Mouse (Mus musculus) layer of hippocampus, adult 8-10 months (tissue): ENCODE results near the gene Xylt1. TPM values are rescaled to one million over a fixed set of nuclear protein-coding genes. Genes with fewer than 3 reads are reported as not detected.

Experiments used
- DNase-seq, 2 experiments: peaks; one replicate each; pipeline ENCODE4 v3.0.0; 2022; ENCODE audit warnings: low spot score in 2 of 2
- total RNA-seq, 4 experiments: library from RNA; stranded (reverse); gene quantifications; 2 replicates each; pipeline ENCODE4 v1.2.4; 2022

Gene Xylt1
- total RNA-seq, 4 experiments from 2014 or later, result 49.8 to 57.2 (median 54.3) TPM

DNA sequence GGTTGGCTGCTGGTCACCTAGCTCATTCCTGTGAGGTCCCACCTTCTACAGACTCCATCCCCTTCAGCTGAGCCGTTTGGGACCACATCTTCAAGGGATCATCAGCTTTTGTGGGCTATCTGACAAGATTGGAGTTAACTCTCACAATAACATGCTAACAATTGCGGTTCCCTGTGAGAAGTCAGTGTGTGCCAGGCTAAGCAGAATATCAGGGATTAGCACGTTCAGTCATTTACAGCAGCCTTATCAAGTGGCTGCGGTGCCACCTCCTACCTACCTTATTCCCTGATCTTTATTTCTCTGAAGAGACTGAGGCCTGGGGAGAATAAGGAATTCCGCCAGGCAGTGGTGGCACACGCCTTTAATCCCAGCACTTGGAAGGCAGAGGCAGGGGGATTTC lies 13.6 kb downstream of the Xylt1 start:
- no peak for DNase-seq

DNA sequence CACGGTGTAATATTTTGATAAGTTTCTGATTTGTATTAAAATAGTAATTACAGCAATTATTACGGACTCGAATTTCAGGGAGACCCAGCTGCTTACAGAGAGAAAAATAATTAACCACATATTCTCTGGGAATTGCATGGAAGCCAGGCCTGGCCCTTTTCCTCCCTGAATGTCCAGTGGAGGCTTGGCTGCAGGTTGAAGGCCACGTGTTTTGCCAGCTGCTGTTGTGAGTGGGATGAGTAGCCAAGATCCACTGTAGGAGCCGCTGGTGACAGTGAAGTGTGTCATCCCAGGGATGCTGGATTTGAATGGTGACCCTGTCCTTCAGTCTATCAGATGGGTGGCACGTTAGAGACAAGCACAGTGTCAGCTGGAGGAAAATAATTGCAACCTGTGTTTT lies 14.7 kb downstream of the Xylt1 start:
- no peak for DNase-seq

DNA sequence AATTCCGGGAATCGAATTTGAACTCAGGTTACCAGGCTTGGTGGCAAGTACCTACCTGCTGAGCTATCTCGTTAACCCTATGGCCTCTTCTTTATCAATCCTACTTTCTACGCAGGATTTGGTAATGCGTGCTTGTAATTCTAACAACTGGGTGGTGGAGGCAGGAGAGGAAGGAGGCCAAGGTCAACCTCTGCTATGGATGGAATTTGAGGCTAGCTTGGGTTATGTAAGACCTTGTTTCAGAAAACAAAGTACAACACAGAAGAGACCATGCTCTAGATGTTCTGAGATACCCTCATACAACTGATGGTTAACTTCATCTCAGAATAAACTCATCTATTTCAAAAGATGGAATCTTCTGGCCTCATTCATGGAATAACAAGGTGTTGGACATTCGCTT lies 17.1 kb downstream of the Xylt1 start:
- no peak for DNase-seq

DNA sequence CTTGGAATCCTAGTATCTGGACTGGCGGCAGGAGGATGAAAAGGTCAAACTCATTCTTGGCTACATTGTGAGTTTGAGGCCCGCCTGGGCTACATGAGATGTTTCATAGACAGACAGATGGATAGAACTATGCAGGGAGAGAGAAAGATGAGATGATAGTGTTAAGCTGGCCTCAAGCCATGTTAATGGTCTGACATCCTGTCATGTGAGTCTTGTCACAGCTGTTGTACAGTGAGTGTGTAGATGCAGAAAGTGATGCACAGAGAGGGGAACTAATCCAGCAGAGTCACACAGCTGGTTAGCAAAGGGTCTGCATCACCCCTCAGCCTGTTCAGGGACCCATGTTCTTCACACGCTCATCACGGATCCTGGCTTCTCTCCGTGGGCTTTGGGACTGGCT lies 19.2 kb downstream of the Xylt1 start:
- no peak for DNase-seq

DNA sequence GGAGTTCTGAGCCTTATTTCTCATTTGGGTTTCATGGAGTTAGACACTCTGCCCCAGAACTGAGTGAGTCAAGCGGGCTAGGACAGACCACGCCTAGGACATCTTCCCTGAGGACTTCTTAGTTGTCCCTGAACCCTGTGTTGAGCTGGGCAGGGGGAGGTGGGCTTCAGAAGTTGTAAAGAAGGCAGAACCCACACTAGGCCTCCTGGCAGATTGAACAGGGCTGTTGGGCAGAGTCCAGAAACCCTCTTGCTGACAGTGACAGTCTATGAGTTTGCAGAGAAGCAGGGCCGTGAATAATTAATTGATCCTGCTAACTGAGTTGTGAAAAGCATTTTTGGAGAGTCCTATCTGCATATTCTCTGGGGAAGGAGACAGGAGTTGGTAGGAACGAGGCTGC lies 20.8 kb downstream of the Xylt1 start:
- no peak for DNase-seq

DNA sequence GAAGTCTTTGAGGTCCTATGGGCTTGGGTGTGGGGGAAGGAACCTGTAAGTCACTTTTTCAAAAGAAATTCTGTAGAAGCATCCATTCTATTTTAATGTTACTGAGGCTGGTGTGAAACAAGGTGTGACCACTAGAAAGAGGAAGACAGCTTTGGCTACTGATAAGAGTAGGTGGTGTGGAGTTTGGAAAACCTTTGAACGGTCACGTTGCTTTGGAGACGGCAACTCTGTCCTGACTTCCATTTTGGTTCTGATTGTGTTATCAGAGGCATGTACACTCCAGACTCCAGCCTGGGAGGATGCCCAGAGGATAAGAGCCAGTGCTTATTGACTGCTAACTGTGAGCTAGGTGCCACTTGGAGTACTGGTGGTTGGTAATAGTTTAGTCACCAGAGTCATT lies 25.6 kb downstream of the Xylt1 start:
- no peak for DNase-seq

DNA sequence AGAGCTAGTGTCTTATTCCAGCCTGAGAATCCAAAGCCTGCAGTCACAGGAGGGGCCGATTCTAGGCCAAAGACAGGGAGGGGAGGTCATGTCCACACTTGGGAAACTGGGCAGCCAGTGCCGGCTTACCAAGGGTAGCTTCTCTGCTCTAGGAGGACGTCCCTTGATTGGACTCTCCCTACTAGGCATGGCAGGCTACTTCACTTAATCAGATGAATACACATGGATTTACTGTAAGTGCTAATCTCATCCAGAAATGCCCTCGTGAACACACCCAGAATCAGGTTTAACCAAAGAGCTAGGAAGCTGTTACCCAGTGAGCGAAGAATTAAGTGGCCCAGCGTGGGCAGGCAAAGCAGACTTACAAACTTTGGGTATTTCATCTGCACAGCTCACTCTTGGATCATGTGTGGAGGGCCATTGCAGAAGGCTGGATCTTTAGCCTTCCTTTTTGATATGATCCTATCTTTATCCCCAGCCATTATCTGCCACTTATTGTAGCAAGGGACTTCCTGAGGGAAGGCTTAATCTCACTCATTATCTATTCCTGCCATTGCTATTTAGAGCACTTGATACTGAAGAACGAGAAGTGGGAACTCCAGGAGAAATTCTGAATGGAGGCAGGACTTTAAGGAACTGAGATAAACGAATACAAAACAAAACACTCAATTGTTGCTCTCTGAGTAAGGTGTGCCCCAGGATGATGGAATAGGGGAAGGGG lies 28.6 kb downstream of the Xylt1 start:
- no peak for DNase-seq

DNA sequence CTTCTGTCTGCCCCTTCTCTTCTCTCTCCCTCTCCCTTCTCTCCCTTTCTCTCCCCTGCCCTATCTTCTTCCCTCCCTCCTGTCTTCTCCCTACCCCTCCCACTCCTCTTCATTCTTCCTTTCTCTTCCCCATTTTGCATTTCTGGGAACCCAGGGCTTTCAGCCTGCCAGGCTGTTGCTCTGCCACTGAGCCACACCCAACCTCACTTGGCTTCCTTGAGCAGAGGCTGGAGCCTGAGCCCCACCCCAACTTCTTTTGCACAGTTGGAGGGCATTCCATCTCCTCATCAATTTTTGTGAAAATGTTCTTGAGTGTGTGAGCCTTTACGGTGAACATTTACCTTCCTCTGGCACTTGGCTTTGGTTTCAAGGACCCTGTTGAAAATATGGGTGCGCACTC lies 31.1 kb downstream of the Xylt1 start:
- DNase-seq, result no peak

DNA sequence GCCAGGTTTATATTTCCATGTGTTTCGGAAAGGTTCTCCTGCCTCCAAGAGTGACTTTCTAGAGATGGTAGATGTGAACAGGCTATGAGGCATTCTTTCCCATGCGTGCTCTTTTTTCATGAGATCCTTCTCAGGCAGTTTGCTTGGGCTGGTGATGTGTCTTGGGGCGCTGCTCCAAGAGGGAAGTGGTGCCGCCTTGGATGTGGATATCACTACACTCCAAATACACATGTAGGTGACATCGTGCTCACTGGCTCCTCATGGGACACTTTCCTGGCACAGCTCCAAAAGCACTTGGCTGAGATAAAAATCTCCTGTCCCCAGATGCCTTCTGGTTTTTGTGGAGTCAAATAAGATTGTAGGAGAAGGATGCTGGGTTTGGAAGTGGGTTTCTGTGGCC lies 31.6 kb downstream of the Xylt1 start:
- DNase-seq, result no peak

DNA sequence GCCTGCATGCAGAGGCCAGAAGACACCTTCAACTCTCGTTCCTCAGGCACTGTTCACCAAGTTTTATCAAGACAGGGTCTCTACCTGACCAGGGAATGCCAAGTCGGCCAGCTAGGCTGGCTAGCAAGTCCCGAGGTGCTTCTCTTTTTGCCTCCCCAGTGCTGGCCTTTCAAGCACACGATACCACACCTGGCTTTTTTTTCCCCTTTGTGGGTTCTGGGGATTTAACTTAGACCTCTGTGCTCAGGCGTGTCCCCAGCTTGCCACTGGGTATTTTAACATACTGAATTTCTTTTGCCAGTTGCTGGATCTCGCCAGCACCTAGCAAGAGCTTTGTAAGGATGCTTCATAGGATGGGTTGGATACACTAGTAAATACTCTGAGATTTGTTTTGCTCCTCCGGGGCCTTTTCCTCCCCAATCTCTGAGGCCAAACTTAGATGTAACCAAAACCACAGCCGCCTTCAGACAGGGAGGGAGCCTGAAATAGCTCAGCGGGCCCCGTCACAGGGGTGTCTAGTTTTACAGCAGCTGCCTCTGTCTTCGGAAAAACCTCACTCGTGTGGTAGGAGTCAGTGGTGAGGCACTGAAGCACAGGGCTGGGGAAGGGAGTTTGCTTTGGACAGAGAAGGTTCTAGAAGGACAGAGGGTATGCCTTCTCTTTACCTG lies 33.7 kb downstream of the Xylt1 start:
- DNase-seq, result no peak

DNA sequence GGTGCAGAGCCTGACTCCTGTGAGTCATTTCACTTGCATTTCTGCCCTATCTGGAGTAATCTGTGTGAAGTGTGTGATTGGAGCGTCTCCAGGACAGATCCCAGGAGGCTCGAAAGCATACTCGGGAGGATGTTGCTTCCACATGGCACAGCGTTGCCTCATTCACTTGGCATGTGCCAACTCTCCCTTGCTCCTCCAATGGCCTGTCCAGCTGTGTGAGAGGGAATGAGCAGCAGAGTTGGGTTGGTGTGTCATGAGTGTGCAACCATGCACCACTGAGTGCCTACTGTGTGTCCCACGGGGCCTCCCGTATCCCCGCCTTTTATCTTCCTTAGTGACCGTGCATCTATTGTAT lies 34.2 kb downstream of the Xylt1 start:
- no peak for DNase-seq

DNA sequence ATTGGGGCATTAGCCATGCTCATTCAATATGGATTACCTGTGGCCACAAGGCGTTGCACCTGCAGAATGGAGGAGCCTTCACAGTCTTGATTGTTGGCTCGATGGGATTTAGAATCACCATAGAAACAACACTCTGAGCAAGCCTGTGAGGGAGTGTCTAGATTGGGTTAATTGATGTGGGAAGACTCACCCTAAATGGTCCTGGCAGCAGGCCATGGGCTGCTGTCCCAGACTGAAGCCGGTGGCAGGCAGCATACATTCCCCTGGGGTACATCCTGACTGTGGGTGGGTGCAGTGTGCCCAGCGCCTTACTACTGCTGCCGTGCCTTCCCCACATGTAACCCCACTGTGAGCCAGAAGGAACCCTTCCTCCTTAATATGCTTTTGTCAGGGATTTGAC lies 38.3 kb downstream of the Xylt1 start:
- DNase-seq, result no peak

DNA sequence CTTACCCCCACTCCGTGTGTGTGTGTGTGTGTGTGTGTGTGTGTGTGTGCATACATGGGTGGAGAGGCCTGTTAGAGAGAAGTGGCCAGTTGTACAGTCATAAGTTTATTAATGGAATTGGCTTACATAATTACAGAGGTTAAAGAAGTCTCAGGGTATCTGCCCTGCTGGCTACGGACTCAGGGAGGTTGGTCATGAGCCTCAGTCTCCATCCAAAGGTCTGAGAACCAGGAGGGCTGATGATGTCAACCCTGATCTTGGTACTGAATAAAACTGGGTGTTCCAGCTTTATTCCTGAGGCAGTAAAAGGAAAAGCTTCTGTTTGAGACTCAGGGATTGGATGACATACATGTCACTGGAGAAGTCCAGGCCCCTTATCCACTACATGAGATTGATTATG lies 39.1 kb downstream of the Xylt1 start:
- no peak for DNase-seq

DNA sequence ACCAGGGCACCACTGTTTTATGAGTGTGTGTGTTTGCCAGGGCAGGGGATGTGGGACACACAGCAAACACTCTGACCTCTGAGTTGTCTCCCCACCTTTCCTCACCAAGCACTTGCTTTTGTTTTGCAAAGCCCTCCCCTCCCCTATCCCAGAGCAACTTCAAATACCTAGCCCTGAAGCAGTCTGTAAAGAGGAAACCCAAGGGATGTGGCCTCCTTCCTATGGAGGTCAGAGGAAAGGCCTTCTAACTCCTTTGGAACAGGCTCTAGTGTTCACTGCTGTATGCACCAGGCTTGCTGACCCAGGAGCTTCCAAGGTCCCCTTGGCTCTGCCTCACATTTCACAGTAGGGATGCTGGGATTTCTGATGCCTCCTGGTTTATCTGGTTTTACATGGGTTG lies 39.5 kb downstream of the Xylt1 start:
- no peak for DNase-seq

DNA sequence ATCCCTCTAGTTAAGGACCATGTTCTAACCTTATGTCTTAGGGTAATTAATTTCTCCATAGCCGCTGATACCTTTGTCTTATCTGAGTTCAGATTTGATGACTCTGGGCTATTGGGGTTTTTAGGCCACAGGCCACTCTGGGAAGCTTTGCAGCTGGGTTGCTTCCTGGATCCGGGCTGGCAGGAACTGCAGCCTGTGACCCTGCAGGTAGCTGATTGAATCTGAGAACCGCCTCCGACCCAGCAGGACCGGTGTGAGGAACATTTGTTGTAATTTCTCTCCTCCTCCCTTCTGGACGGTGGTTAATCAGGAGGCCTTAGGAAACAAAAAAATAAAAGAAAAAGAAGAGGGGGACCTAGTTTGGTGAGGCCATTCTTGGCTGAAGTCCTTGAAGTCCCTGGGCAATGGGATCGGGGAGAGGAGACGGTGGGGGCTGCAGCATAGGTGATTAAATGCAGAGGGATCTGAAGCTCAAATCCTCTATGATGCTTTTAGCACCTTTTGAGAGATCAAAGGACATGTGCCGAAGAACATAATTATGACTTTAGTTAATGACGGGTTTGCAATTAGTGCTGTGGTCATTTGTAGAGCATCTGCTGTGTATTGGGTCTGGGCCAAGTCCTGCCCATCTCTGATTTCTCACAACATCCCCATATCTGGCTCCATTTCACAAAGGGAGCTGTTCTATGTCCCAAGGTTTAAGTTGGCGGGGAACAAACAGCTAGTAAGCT lies 40.2 kb downstream of the Xylt1 start:
- no peak for DNase-seq

DNA sequence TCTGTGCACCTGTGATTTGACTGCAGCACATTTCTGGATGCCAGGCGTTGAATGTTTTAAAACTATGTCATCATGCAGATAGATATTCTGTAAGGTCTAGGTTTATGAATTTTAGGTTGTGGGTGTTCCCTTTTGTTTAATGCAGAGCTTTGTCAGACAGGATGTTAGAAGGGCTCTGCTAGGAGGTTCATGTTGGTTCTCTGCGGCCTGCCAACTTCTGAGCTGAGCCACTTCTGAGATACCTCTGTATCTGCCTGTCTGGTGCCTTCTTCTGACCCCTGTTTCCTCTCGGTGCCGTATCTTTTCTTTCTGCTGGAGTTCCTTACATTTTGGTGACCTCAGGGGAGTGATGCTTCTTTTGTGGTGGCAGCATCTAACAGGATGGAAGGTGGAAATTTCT lies 44.1 kb downstream of the Xylt1 start:
- no peak for DNase-seq

DNA sequence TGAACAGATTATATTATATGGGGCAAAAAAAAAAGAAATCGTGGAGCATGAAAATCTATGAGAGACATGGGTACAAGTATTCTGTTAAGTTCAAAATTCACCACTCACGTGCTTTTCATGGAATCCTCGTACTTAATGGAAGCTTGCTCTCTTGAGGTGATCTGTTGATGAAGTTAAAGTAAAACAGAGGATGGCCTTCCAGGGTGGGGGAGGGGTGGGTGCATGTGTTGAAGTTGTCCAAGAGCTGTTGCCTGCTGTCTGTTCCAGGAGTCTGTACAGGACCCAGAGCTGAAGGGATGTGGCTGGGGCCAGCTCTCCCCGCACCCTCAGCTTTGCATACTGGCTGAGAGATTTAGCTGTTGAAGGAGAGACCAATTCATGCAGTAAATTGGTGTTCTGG lies 45.6 kb downstream of the Xylt1 start:
- DNase-seq, result no peak

DNA sequence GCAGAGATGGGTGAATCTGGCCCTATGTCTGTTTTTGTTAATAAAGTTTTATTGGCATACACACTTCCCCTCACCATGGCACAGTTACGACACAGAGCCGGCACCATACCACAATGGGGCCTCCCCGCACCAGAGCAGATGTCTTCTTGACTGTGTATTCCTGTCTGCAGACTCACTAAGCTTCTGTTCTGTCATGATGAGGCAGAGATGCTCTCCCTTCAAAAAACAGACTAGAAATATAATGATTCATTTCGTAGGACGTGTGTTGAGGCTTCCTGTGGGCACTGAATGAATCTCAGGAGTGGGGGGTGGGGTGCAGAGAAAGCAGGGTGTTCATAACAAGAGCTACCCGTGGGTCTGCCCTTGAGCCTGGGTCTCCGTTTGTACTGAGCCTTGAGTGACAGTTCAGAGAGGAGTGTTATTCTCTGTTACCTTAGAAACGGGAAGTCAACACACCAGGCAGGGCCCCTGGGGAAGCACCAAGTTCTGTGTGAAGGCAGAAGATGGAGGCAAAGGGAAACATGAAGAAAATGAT lies 48.0 kb downstream of the Xylt1 start:
- DNase-seq, result no peak

DNA sequence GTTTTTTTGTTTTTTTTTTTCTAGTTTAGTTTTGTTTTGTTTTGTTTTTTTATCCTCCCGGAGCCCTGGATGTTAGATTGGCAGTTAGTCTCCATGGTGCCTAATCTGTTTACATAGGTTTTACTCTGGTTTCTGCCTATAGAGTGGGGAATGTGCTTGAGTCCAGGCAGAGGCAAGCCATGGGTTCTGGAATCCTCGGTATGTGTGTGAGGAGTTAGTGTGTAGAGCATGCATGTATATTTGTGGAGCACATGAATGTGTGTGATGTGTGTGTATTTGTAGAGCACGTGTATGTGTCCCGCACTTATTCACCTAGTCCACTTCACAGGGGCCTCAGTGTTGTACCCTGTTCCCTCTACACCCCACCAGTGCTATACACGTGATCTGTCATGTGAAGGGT lies 48.7 kb downstream of the Xylt1 start:
- DNase-seq, result no peak

DNA sequence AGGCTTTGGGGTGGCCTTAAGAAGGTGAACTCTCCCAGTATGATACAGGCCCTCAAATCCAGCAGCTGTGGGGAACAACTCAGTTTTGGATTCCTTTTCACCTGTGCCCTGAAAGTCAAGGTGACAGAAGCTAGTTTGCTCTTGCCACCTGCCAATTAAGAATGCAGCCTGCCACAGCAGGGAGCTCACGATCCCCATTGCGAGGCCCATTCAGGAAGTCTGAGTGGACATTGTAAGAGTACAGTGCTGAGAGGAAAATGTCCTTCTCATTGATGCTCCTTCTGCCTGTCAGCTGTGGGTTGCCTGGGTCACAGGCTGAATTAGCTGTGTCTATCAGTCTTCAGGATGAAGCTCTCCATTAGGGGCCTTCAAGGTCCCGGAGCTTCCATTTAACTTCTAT lies 49.1 kb downstream of the Xylt1 start:
- no peak for DNase-seq

DNA sequence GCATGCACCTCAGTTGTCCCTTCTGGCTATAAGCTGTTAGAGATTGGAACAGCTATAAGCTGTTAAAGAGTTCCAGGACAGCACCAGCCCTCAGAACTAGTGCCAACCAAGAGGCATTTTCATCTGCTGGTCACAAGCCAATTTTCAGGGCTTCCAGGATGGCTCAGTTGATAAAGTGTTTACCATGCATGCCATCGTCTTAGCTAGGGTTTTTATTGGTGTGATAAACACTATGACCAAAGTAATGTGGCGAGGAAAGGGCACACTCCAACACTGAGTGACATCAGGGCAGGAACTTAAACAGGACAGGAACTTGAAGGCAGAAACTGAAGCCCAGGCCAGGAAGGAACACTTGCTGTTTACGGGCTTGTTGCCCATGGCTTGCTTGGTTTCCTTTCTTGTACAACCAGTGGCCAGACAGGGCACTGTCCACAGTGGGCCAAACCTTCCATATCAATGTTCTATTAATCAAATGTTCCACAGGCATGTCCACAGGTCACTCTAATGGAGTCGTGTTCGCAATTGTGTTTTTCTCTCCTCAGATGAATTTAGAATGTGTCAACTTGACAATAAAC lies 49.7 kb downstream of the Xylt1 start:
- no peak for DNase-seq

DNA sequence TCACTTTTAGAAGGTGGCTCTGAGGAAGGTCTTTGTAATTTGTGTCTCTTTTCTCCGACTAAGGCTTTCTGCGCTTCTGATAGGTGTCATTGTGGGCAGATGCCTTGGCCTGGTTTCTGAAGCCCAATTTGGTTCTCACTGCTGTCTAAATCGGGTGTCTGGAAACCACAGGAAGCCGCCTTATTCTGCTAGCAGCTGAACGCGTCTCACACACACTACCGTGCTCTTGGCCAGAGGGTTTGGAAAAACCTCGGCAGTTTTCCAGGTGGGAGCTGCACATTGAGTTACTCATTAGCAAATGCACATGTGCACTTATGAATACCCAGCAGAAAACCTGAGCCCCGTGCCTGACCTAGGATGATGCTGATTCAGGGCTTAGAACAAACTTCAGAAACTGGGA lies 52.9 kb downstream of the Xylt1 start:
- DNase-seq, result no peak
